Mouse (Mus musculus) heart, embryonic 16.5 days (tissue): ENCODE results near the gene Eri3. TPM values are rescaled to one million over a fixed set of nuclear protein-coding genes. Genes with fewer than 3 reads are reported as not detected.

Experiments
- ATAC-seq: fragments of 200-750 bp; cut with Nextera tagmentation; replicated peaks from 2 replicates; pipeline ENCODE4 v1.8.0; 2017; ENCODE audit warnings: moderate number of reproducible peaks; ENCODE audit not compliant: insufficient read depth, low FRiP score; ENCODE audit errors: extremely low read depth
- H3K27ac ChIP-seq: fragments of 300-500 bp; sonication (generic); 2 replicates; pipeline ENCODE4 v1.5.1; 2014; ENCODE audit warnings: mild to moderate bottlenecking, low read length, control low read depth, moderate library complexity
- H3K27me3 ChIP-seq: fragments of 300-500 bp; sonication (generic); 2 replicates; pipeline ENCODE4 v1.6.1; 2014; ENCODE audit warnings: low read length, mixed read lengths; ENCODE audit not compliant: control insufficient read depth, insufficient read depth
- H3K36me3 ChIP-seq: fragments of 300-500 bp; sonication (generic); 2 replicates; pipeline ENCODE4 v1.6.1; 2014; ENCODE audit not compliant: control insufficient read depth, insufficient read depth
- H3K4me1 ChIP-seq: fragments of 300-500 bp; sonication (generic); 2 replicates; pipeline ENCODE4 v1.6.1; 2014; ENCODE audit warnings: low read length, mixed read lengths; ENCODE audit not compliant: control insufficient read depth, insufficient read depth
- H3K4me2 ChIP-seq: fragments of 300-500 bp; sonication (generic); 2 replicates; pipeline ENCODE4 v1.6.1; 2014; ENCODE audit warnings: low read depth, mild to moderate bottlenecking, control low read depth, low read length
- H3K4me3 ChIP-seq: fragments of 300-500 bp; sonication (generic); 2 replicates; pipeline ENCODE4 v1.5.1; 2014; ENCODE audit warnings: mild to moderate bottlenecking, control low read depth, low read length
- H3K9ac ChIP-seq: fragments of 300-500 bp; sonication (generic); 2 replicates; pipeline ENCODE4 v1.6.1; 2014; ENCODE audit warnings: low read length, control low read depth
- H3K9me3 ChIP-seq: fragments of 300-500 bp; sonication (generic); replicated peaks from 2 replicates; pipeline ENCODE4 v1.6.1; 2016; ENCODE audit warnings: low read length; ENCODE audit not compliant: control insufficient read depth
- WGBS: fragments of 180-500 bp; shearing (Covaris S2); extraction: QIAGEN DNeasy Blood & Tissue Kit; methylation state at CpG from one replicate; pipeline ENCODE4 v1.1.7; 2014; 5-methylcytosine and 5-hydroxymethylcytosine counted together
- polyA plus RNA-seq: library from polyadenylated mRNA; unstranded; fragments of >200 nt; fragmentation: Nextera tagmentation; extraction: Ambion mirVana; gene quantifications from 2 replicates; pipeline ENCODE4 v1.2.1, GENCODE M21; 2015

The Eri3 gene
- polyA plus RNA-seq, 1 experiment from 2014 or later: 93.5 TPM

GRCm38 (mm10) chr4:117654703-117655499, 104.7 kb downstream of the Eri3 start:
- peaks cover 7% of the 10 kb centered on the region; the same call in 1 of the 2 replicates for H3K4me1 ChIP-seq
- no peak overlapping the region for H3K4me2 ChIP-seq
- 50% methylated on average over 9 of the region's 9 CpGs for WGBS
- H3K27ac ChIP-seq: no peak overlapping the region
- no peaks in the 10 kb centered on the region for H3K27me3 ChIP-seq
- ATAC-seq: no peak
- peaks cover 3% of the 10 kb centered on the region; the same call in 1 of the 2 replicates for H3K36me3 ChIP-seq
- H3K4me3 ChIP-seq: no peak overlapping the region
- H3K9me3 ChIP-seq: no peaks in the 10 kb centered on the region
- no peak overlapping the region for H3K9ac ChIP-seq

- Histone ChIP-seq H3K4me1 (peaks cover 7% of the 10 kb centered on the region; the same call in 1 of the 2 replicates), H3K36me3 (peaks cover under 1% of the 10 kb centered on the region; the same call in 1 of the 2 replicates), H3K27me3 (no peaks in the 10 kb centered on the region), H3K9me3 (no peaks in the 10 kb centered on the region), H3K27ac (no peak overlapping the region), H3K4me2 (no peak overlapping the region), H3K9ac (no peak overlapping the region), H3K4me3 (no peak overlapping the region)
- 48% methylated on average over 5 of the region's 5 CpGs for WGBS
- no peak for ATAC-seq
Measured at GRCm38 (mm10) chr4:117655500-117655863, 105.3 kb downstream of the Eri3 start.

GRCm38 (mm10) chr4:117656961-117657360, 106.8 kb downstream of the Eri3 start:
- Histone ChIP-seq H3K27ac (no peak overlapping the region), H3K9ac (no peak overlapping the region), H3K4me1 (peaks cover 7% of the 10 kb centered on the region; the same call in 1 of the 2 replicates), H3K27me3 (no peaks in the 10 kb centered on the region), H3K4me3 (no peak overlapping the region), H3K4me2 (no peak overlapping the region), H3K9me3 (no peaks in the 10 kb centered on the region), H3K36me3 (no peaks in the 10 kb centered on the region)
- ATAC-seq: no peak
- WGBS: 68% methylated on average over 6 of the region's 6 CpGs

GRCm38 (mm10) chr4:117657646-117658045, 107.5 kb downstream of the Eri3 start:
- Histone ChIP-seq H3K4me3 (no peak overlapping the region), H3K4me1 (peaks cover 7% of the 10 kb centered on the region; the same call in 1 of the 2 replicates), H3K9ac (no peak overlapping the region), H3K36me3 (no peaks in the 10 kb centered on the region), H3K9me3 (no peaks in the 10 kb centered on the region), H3K27me3 (no peaks in the 10 kb centered on the region), H3K4me2 (no peak overlapping the region), H3K27ac (no peak overlapping the region)
- WGBS: 82% methylated on average over 4 of the region's 4 CpGs
- no peak for ATAC-seq

- Histone ChIP-seq H3K27me3 (no peaks in the 10 kb centered on the region), H3K4me1 (peaks cover 7% of the 10 kb centered on the region; the same call in 1 of the 2 replicates), H3K4me2 (no peak overlapping the region), H3K9ac (no peak overlapping the region), H3K27ac (no peak overlapping the region), H3K36me3 (no peaks in the 10 kb centered on the region), H3K9me3 (no peaks in the 10 kb centered on the region), H3K4me3 (no peak overlapping the region)
- whole genome bisulfite sequencing: 67% methylated on average over 14 of the region's 14 CpGs
- ATAC-seq: no peak
Measured at GRCm38 (mm10) chr4:117658582-117659444, 108.6 kb downstream of the Eri3 start.

GRCm38 (mm10) chr4:117660001-117660400, 109.8 kb downstream of the Eri3 start:
- Histone ChIP-seq H3K27me3 (no peaks in the 10 kb centered on the region), H3K4me3 (no peak overlapping the region), H3K4me1 (peaks cover under 1% of the 10 kb centered on the region; the same call in 1 of the 2 replicates), H3K27ac (no peak overlapping the region), H3K36me3 (no peaks in the 10 kb centered on the region), H3K4me2 (no peak overlapping the region), H3K9ac (no peak overlapping the region), H3K9me3 (no peaks in the 10 kb centered on the region)
- ATAC-seq: no peak
- 79% methylated on average over 5 of the region's 5 CpGs for WGBS

GRCm38 (mm10) chr4:117664411-117665137, 114.4 kb downstream of the Eri3 start:
- Histone ChIP-seq H3K4me3 (no peak overlapping the region), H3K4me2 (no peak overlapping the region), H3K4me1 (no peaks in the 10 kb centered on the region), H3K27ac (no peak overlapping the region), H3K36me3 (no peaks in the 10 kb centered on the region), H3K27me3 (no peaks in the 10 kb centered on the region), H3K9me3 (no peaks in the 10 kb centered on the region), H3K9ac (no peak overlapping the region)
- WGBS: 85% methylated on average over 10 of the region's 10 CpGs
- ATAC-seq: no peak

GRCm38 (mm10) chr4:117665531-117665930, 115.4 kb downstream of the Eri3 start:
- Histone ChIP-seq H3K27me3 (no peaks in the 10 kb centered on the region), H3K4me3 (no peak overlapping the region), H3K4me2 (no peak overlapping the region), H3K36me3 (no peaks in the 10 kb centered on the region), H3K9me3 (no peaks in the 10 kb centered on the region), H3K9ac (no peak overlapping the region), H3K27ac (no peak overlapping the region), H3K4me1 (no peaks in the 10 kb centered on the region)
- ATAC-seq: no peak
- 85% methylated on average over 7 of the region's 7 CpGs for WGBS
